Mouse (Mus musculus): ENCODE results near the gene Pakap.

DNA sequence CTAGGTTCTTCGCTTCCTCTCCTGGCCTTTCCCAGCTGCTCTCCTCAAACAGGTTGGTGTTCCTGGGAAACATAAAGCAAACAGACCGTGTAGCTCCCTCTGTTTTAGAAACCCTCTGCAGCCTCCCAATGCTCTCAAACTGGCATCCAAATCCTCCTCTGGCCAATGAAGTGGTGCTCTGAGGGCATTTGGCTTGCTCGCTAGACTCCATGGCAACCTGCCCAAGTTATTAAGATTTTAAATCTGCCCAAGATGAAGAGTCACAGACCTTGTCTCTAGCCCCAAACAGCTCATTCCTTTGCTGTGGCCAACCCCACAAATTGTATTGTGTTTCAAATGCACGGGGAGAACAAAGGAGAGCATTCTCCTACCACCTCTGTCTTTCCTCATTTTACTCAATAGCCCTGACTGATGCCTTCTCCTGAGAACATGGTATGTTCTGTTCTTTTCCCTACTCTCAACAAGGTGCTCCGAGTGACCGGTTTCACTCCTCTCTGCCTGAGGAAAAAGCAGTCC is 356.6 kb downstream of the Pakap start:
- no peak for TF ChIP-seq GATA1 (IDR thresholded peaks at IDR 0.05; ENCODE audit: borderline replicate concordance, low read length)
- TF ChIP-seq FLI1 (IDR thresholded peaks at IDR 0.05; ENCODE audit: low read length) = no peak

Measured in megakaryocyte, embryonic 14.5 days (primary cell).